Mouse (Mus musculus): ENCODE data around the gene Homer3. TPM values are rescaled to one million over a fixed set of nuclear protein-coding genes. Genes with fewer than 3 reads are reported as not detected.
A peak's percentile ranks its signal among the peaks of the same experiment; 100 is the strongest.

The Homer3 gene
- total RNA-seq, 2 experiments from 2014 or later, result 0.68 to 1.3 TPM

DNA sequence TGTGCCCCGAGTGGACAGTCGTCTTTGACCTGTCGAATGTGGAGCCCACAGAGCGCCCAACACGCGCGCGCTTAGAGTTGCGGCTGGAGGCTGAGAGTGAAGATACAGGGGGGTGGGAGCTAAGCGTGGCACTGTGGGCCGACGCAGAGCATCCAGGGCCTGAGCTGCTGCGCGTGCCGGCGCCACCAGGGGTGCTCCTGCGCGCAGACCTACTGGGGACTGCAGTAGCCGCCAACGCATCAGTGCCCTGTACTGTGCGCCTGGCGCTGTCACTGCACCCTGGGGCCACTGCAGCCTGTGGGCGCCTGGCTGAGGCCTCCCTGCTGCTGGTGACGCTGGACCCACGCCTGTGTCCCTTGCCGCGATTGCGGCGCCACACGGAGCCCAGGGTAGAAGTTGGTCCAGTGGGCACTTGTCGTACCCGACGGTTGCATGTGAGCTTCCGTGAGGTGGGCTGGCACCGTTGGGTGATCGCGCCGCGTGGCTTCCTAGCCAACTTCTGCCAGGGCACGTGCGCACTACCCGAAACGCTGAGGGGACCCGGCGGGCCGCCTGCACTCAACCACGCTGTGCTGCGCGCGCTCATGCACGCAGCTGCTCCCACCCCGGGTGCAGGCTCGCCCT is 48.2 kb downstream of the Homer3 start:
- ATAC-seq (replicated peaks; ENCODE audit: low FRiP score, poor library complexity, severe bottlenecking), result no peak

DNA sequence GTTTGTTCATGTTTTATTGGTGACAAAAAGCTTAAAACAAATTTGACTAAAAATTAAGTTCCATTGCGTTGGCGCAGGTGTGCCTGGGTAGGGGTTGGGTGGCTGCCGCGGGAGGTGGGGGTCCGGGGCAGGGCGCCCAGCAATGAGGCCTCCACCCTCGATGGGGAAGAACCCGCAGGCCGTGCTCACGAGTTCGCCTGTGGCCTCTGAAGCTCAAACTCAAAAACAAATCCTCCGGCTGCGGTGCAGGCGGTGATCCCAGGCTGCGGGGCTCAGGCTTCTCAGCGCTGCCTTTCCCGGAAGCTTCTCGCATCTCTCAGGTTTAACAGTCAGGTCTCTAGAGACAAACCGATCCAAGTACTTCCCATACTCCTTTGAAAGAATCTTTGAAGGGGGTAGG is 48.9 kb downstream of the Homer3 start:
- ATAC-seq (replicated peaks; ENCODE audit: low FRiP score, poor library complexity, severe bottlenecking), result no peak

GRCm38 (mm10) chr8:70332070-70332877 is 49.6 kb downstream of the Homer3 start:
- no peak for ATAC-seq (replicated peaks; ENCODE audit: low FRiP score, poor library complexity, severe bottlenecking)

DNA sequence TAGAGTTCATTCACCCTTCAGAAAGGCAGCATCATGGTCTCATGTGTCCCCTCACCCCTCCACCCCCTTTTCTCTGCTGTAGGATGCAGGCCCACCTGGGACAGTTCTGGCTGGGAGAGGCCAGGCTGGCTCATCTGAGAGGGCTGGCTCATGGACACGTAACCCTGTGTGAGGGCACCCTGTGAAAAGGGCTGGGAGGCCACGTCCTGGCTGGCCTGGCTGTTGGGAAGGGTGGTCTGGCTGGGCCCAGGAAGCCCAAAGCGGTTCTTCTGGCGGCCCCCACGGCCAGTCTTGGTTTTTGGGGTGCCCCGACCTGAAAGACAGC is 50.2 kb downstream of the Homer3 start:
- no peak for ATAC-seq (replicated peaks; ENCODE audit: low FRiP score, poor library complexity, severe bottlenecking)

- ATAC-seq (replicated peaks; ENCODE audit: low FRiP score, poor library complexity, severe bottlenecking), result no peak
Measured at GRCm38 (mm10) chr8:70338931-70339330, 56.3 kb downstream of the Homer3 start.

DNA sequence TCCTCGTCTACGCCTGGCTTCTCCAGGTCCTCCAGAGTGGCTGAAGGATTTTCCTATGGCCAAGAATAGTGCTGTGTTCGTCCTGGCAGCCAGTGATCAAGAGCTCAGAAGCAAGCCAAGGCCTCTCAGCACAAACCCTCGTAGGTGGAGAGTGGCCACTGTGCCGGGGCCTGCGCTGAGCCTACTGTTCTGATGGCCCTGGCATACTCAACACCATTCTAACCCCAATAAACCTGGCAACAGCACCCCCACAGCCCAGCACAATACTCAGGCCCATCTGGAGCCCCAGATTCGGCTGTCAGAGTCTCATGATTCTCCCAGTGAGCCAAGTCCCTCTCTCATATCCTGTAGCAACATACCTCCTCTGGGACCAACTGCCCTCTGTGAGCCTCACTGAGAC is 58.0 kb downstream of the Homer3 start:
- ATAC-seq (replicated peaks; ENCODE audit: low FRiP score, poor library complexity, severe bottlenecking), result no peak

DNA sequence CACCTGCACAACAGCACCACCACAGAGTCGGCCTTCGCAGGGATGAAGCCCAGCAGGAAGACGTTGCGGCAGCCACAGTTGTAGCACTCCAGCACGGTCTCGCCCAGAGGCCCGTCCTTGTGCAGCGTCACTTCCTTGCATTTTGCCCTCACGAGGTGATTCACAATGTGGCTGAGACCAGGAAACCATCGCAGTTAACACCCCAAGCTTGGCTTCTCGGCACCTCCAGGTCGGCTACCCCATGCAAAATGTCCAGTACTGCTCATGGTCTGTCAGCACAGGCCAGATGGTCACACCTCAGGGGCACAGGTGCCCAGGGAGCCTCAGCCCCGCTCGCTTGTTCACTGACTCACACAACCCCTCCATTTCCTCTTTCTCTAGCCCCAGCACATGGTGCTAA is 59.4 kb downstream of the Homer3 start:
- ATAC-seq (replicated peaks; ENCODE audit: low FRiP score, poor library complexity, severe bottlenecking), result no peak

DNA sequence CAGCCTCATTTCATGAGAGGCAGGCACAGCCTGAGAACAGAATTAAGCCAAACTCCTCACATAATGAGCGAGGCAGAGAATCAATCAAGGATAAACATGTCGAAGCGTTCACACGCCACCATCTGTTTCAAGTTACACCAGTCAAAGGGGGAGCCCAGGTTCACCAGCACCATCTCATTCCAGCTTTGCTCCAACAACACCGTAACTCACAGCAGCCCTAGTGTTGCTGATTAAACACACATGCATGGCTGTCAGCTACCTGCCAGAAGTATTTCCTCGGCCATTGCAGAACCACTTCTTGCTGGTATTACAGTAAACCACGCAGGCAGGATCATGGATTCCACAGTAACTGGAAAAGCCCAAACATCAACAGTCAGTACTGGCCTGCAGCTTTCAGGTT is 60.4 kb downstream of the Homer3 start:
- ATAC-seq (replicated peaks; ENCODE audit: low FRiP score, poor library complexity, severe bottlenecking), result no peak

DNA sequence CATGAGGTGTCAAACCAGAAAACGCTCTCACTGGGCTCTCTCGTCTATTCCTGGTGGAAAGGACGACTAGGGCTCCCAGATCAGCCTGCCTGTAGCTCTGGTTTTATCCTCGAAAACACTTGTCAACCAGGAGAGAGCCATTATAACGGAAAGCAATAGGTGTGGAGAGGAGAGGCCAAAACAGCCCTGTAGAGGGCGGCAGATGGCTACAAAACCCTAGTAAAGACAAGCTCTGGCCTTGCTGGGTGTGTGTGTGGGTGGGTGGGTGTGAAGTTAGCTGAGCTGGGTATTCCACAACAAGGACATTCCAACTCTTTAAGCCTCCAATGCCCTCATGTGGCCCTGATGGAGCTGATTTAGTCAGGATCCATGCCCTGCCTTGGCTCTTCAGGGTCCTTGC is 61.1 kb downstream of the Homer3 start:
- 0 out of 2 replicates have a peak, but pooled peaks have one; percentile 31 for ATAC-seq (replicated peaks; ENCODE audit: low FRiP score, poor library complexity, severe bottlenecking)

Other genes starting within 250 kb of the Homer3 start
- 24.0 and 33.9 TPM in 2 replicates for gene Mau2, start 240.1 kb upstream of the Homer3 start, total RNA-seq (2015; ENCODE audit: low replicate concordance)
- 47.4 and 49.5 TPM in 2 replicates for gene Mau2, start 240.1 kb upstream of the Homer3 start, total RNA-seq (2017; ENCODE audit: low replicate concordance)
- gene Sugp1, start 240.0 kb upstream of the Homer3 start, total RNA-seq (2015; ENCODE audit: low replicate concordance), result 8.2 and 10.6 TPM in 2 replicates
- 15.6 and 22.6 TPM in 2 replicates for gene Sugp1, start 240.0 kb upstream of the Homer3 start, total RNA-seq (2017; ENCODE audit: low replicate concordance)
- 2.3 TPM in 1 of 2 replicates, not detected in the other for gene Tm6sf2, start 209.9 kb upstream of the Homer3 start, total RNA-seq (2015; ENCODE audit: low replicate concordance)
- 2.9 TPM in 1 of 2 replicates, not detected in the other for gene Tm6sf2, start 209.9 kb upstream of the Homer3 start, total RNA-seq (2017; ENCODE audit: low replicate concordance)
- gene Hapln4, start 199.4 kb upstream of the Homer3 start, total RNA-seq (2015; ENCODE audit: low replicate concordance), result not detected in 2 replicates
- not detected in 2 replicates for gene Hapln4, start 199.4 kb upstream of the Homer3 start, total RNA-seq (2017; ENCODE audit: low replicate concordance)
- gene Ncan, start 162.0 kb upstream of the Homer3 start, total RNA-seq (2015; ENCODE audit: low replicate concordance), result not detected in 2 replicates
- not detected in 2 replicates for gene Ncan, start 162.0 kb upstream of the Homer3 start, total RNA-seq (2017; ENCODE audit: low replicate concordance)
- 4.8 and 5.4 TPM in 2 replicates for gene Nr2c2ap, start 151.5 kb upstream of the Homer3 start, total RNA-seq (2015; ENCODE audit: low replicate concordance)
- gene Nr2c2ap, start 151.5 kb upstream of the Homer3 start, total RNA-seq (2017; ENCODE audit: low replicate concordance), result 1.4 and 1.5 TPM in 2 replicates
- gene Rfxank, start 143.7 kb upstream of the Homer3 start, total RNA-seq (2015; ENCODE audit: low replicate concordance), result 8.1 and 16.3 TPM in 2 replicates
- 9.7 and 10.2 TPM in 2 replicates for gene Rfxank, start 143.7 kb upstream of the Homer3 start, total RNA-seq (2017; ENCODE audit: low replicate concordance)
- gene Borcs8, start 143.3 kb upstream of the Homer3 start, total RNA-seq (2015; ENCODE audit: low replicate concordance), result 2.1 and 16.7 TPM in 2 replicates
- gene Borcs8, start 143.3 kb upstream of the Homer3 start, total RNA-seq (2017; ENCODE audit: low replicate concordance), result 15.5 and 30.7 TPM in 2 replicates
- gene Mef2b, start 143.1 kb upstream of the Homer3 start, total RNA-seq (2015; ENCODE audit: low replicate concordance), result not detected in 2 replicates
- not detected in 2 replicates for gene Mef2b, start 143.1 kb upstream of the Homer3 start, total RNA-seq (2017; ENCODE audit: low replicate concordance)
- 4.0 and 8.1 TPM in 2 replicates for gene Tmem161a, start 110.5 kb upstream of the Homer3 start, total RNA-seq (2015; ENCODE audit: low replicate concordance)
- 4.5 and 4.9 TPM in 2 replicates for gene Tmem161a, start 110.5 kb upstream of the Homer3 start, total RNA-seq (2017; ENCODE audit: low replicate concordance)
- gene Slc25a42, start 70.5 kb upstream of the Homer3 start, total RNA-seq (2015; ENCODE audit: low replicate concordance), result 13.8 and 20.6 TPM in 2 replicates
- gene Slc25a42, start 70.5 kb upstream of the Homer3 start, total RNA-seq (2017; ENCODE audit: low replicate concordance), result 16.2 and 23.8 TPM in 2 replicates
- gene Sugp2, start 48.6 kb upstream of the Homer3 start, total RNA-seq (2015; ENCODE audit: low replicate concordance), result 24.4 and 33.9 TPM in 2 replicates
- gene Sugp2, start 48.6 kb upstream of the Homer3 start, total RNA-seq (2017; ENCODE audit: low replicate concordance), result 22.7 and 28.9 TPM in 2 replicates
- gene Armc6, start 48.4 kb upstream of the Homer3 start, total RNA-seq (2015; ENCODE audit: low replicate concordance), result 4.6 TPM in 1 of 2 replicates, not detected in the other
- gene Armc6, start 48.4 kb upstream of the Homer3 start, total RNA-seq (2017; ENCODE audit: low replicate concordance), result 4.0 and 6.1 TPM in 2 replicates
- 15.0 TPM in 2 replicates for gene Ddx49, start 19.7 kb downstream of the Homer3 start, total RNA-seq (2015; ENCODE audit: low replicate concordance)
- 23.3 and 40.0 TPM in 2 replicates for gene Ddx49, start 19.7 kb downstream of the Homer3 start, total RNA-seq (2017; ENCODE audit: low replicate concordance)
- gene Cope, start 19.7 kb downstream of the Homer3 start, total RNA-seq (2015; ENCODE audit: low replicate concordance), result 52.7 and 89.2 TPM in 2 replicates
- 36.9 and 53.7 TPM in 2 replicates for gene Cope, start 19.7 kb downstream of the Homer3 start, total RNA-seq (2017; ENCODE audit: low replicate concordance)
- not detected in 2 replicates for gene Cers1, start 32.9 kb downstream of the Homer3 start, total RNA-seq (2015; ENCODE audit: low replicate concordance)
- gene Cers1, start 32.9 kb downstream of the Homer3 start, total RNA-seq (2017; ENCODE audit: low replicate concordance), result 0.43 TPM in 1 of 2 replicates, not detected in the other
- gene Gdf1, start 47.0 kb downstream of the Homer3 start, total RNA-seq (2015; ENCODE audit: low replicate concordance), result not detected in 2 replicates
- not detected in 2 replicates for gene Gdf1, start 47.0 kb downstream of the Homer3 start, total RNA-seq (2017; ENCODE audit: low replicate concordance)
- 7.1 and 9.2 TPM in 2 replicates for gene Upf1, start 70.5 kb downstream of the Homer3 start, total RNA-seq (2015; ENCODE audit: low replicate concordance)
- gene Upf1, start 70.5 kb downstream of the Homer3 start, total RNA-seq (2017; ENCODE audit: low replicate concordance), result 20.9 and 21.5 TPM in 2 replicates
- gene Comp, start 90.7 kb downstream of the Homer3 start, total RNA-seq (2015; ENCODE audit: low replicate concordance), result not detected in 2 replicates
- 0.43 TPM in 1 of 2 replicates, not detected in the other for gene Comp, start 90.7 kb downstream of the Homer3 start, total RNA-seq (2017; ENCODE audit: low replicate concordance)
- 4.2 and 4.4 TPM in 2 replicates for gene Crtc1, start 156.8 kb downstream of the Homer3 start, total RNA-seq (2015; ENCODE audit: low replicate concordance)
- 1.7 and 2.0 TPM in 2 replicates for gene Crtc1, start 156.8 kb downstream of the Homer3 start, total RNA-seq (2017; ENCODE audit: low replicate concordance)
- gene Klhl26, start 194.1 kb downstream of the Homer3 start, total RNA-seq (2015; ENCODE audit: low replicate concordance), result 0.38 and 1.7 TPM in 2 replicates
- 1.8 and 2.8 TPM in 2 replicates for gene Klhl26, start 194.1 kb downstream of the Homer3 start, total RNA-seq (2017; ENCODE audit: low replicate concordance)
- not detected in 2 replicates for gene Tmem59l, start 204.5 kb downstream of the Homer3 start, total RNA-seq (2015; ENCODE audit: low replicate concordance)
- gene Tmem59l, start 204.5 kb downstream of the Homer3 start, total RNA-seq (2017; ENCODE audit: low replicate concordance), result not detected in 2 replicates
- 3.7 TPM in 1 of 2 replicates, not detected in the other for gene Crlf1, start 210.3 kb downstream of the Homer3 start, total RNA-seq (2015; ENCODE audit: low replicate concordance)
- gene Crlf1, start 210.3 kb downstream of the Homer3 start, total RNA-seq (2017; ENCODE audit: low replicate concordance), result 2.5 TPM in 1 of 2 replicates, not detected in the other
- 2.9 and 14.0 TPM in 2 replicates for gene Rex1bd, start 223.9 kb downstream of the Homer3 start, total RNA-seq (2015; ENCODE audit: low replicate concordance)
- gene Rex1bd, start 223.9 kb downstream of the Homer3 start, total RNA-seq (2017; ENCODE audit: low replicate concordance), result 5.2 and 9.5 TPM in 2 replicates
- 653 and 914 TPM in 2 replicates for gene Uba52, start 228.0 kb downstream of the Homer3 start, total RNA-seq (2015; ENCODE audit: low replicate concordance)
- gene Uba52, start 228.0 kb downstream of the Homer3 start, total RNA-seq (2017; ENCODE audit: low replicate concordance), result 249 and 1,009 TPM in 2 replicates
- 27.1 and 47.4 TPM in 2 replicates for gene Fkbp8, start 244.9 kb downstream of the Homer3 start, total RNA-seq (2015; ENCODE audit: low replicate concordance)
- gene Fkbp8, start 244.9 kb downstream of the Homer3 start, total RNA-seq (2017; ENCODE audit: low replicate concordance), result 53.5 and 56.9 TPM in 2 replicates
- gene Kxd1, start 245.1 kb downstream of the Homer3 start, total RNA-seq (2015; ENCODE audit: low replicate concordance), result 21.7 and 45.3 TPM in 2 replicates
- gene Kxd1, start 245.1 kb downstream of the Homer3 start, total RNA-seq (2017; ENCODE audit: low replicate concordance), result 10.9 and 18.1 TPM in 2 replicates